Mouse (Mus musculus) lung, embryonic 14.5 days (tissue): Measurements from ENCODE around the gene Ripor2. TPM values are rescaled to one million over a fixed set of nuclear protein-coding genes. Genes with fewer than 3 reads are reported as not detected.
A peak's percentile ranks its signal among the peaks of the same experiment; 100 is the strongest.

Source experiments
- ATAC-seq: fragments of 200-750 bp; cut with Nextera tagmentation; 2 replicates; pipeline ENCODE4 v1.8.0; 2017; ENCODE audit warnings: mild to moderate bottlenecking, moderate TSS enrichment, moderate library complexity; ENCODE audit not compliant: insufficient read depth
- DNase-seq: peaks from one replicate; pipeline ENCODE4 v3.0.0-alpha.2; 2015
- H3K27ac ChIP-seq: fragments of 300-500 bp; sonication (generic); 2 replicates; pipeline ENCODE4 v1.5.1; 2014; ENCODE audit warnings: low read depth, mild to moderate bottlenecking, moderate library complexity
- H3K27me3 ChIP-seq: fragments of 300-500 bp; sonication (generic); 2 replicates; pipeline ENCODE4 v1.6.1; 2014; ENCODE audit warnings: low read length, control low read depth; ENCODE audit not compliant: insufficient read depth
- H3K36me3 ChIP-seq: fragments of 300-500 bp; sonication (generic); 2 replicates; pipeline ENCODE4 v1.6.1; 2014; ENCODE audit warnings: control low read depth; ENCODE audit not compliant: insufficient read depth
- H3K4me1 ChIP-seq: fragments of 300-500 bp; sonication (generic); 2 replicates; pipeline ENCODE4 v1.6.1; 2014; ENCODE audit warnings: antibody characterized with exemption, control low read depth; ENCODE audit not compliant: insufficient read depth
- H3K4me2 ChIP-seq: fragments of 300-500 bp; sonication (generic); 2 replicates; pipeline ENCODE4 v1.6.1; 2014; ENCODE audit warnings: mild to moderate bottlenecking
- H3K4me3 ChIP-seq: fragments of 300-500 bp; sonication (generic); 2 replicates; pipeline ENCODE4 v1.5.1; 2014; ENCODE audit warnings: low read depth, low read length
- H3K9ac ChIP-seq: fragments of 300-500 bp; sonication (generic); 2 replicates; pipeline ENCODE4 v1.6.1; 2014
- H3K9me3 ChIP-seq: fragments of 300-500 bp; sonication (generic); 2 replicates; pipeline ENCODE4 v1.6.1; 2016; ENCODE audit warnings: low read depth, low read length, control low read depth
- CTCF ChIP-seq: IDR thresholded peaks from 2 replicates; pipeline ENCODE4 v1.5.1; 2016; ENCODE audit warnings: antibody characterized with exemption, low read depth
- WGBS: fragments of 180-500 bp; shearing (Covaris S2); extraction: QIAGEN DNeasy Blood & Tissue Kit; methylation state at CpG from one replicate; pipeline ENCODE4 v1.1.7; 2014; 5-methylcytosine and 5-hydroxymethylcytosine counted together
- polyA plus RNA-seq: library from polyadenylated mRNA; unstranded; fragments of >200 nt; fragmentation: Nextera tagmentation; extraction: Ambion mirVana; gene quantifications from 2 replicates; pipeline ENCODE4 v1.2.1, GENCODE M21; 2014

The Ripor2 gene
- polyA plus RNA-seq, 1 experiment from 2014 or later = 5.6 TPM

GRCm38 (mm10) chr13:24551100-24551931 lies 30.7 kb upstream of the Ripor2 start:
- no peak for TF ChIP-seq CTCF
- H3K4me1 ChIP-seq = no peaks in the 10 kb centered on the region
- H3K27me3 ChIP-seq = no peaks in the 10 kb centered on the region
- no peak overlapping the region for H3K4me3 ChIP-seq
- H3K4me2 ChIP-seq = no peak overlapping the region
- H3K36me3 ChIP-seq = no peaks in the 10 kb centered on the region
- H3K9me3 ChIP-seq = no peaks in the 10 kb centered on the region
- DNase-seq (no peak), ATAC-seq (peak; percentile 71)
- H3K27ac ChIP-seq = no peak overlapping the region
- no peak overlapping the region for H3K9ac ChIP-seq
- WGBS = 29% methylated on average over 10 of the region's 14 CpGs

GRCm38 (mm10) chr13:24552039-24552438 lies 29.9 kb upstream of the Ripor2 start:
- Histone ChIP-seq H3K27me3 (no peaks in the 10 kb centered on the region), H3K4me2 (no peak overlapping the region), H3K9ac (no peak overlapping the region), H3K27ac (no peak overlapping the region), H3K4me1 (no peaks in the 10 kb centered on the region), H3K4me3 (no peak overlapping the region), H3K9me3 (no peaks in the 10 kb centered on the region), H3K36me3 (no peaks in the 10 kb centered on the region)
- ATAC-seq = no peak
- WGBS = 34% methylated on average over 4 of the region's 4 CpGs
- no peak for DNase-seq
- TF ChIP-seq CTCF = no peak

DNA sequence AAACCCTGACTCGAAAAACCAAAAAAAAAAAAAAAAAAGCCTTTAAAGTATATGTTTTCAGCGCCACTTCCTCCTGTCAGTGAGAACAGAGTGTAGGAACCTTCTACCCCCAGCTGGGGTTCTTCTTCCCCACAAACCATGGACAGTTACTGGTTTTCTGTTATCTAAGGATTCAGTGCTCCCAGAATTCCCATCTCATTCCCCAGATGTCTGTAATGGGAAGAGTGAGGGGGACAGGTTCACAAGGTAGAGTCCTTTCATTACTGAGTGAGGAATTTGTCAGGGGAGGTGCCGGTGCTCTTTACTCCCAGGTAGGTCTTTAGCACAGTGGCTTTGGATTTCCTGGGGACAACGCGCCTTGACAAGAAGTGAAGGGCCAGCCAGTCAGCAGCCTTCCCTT lies 20.6 kb upstream of the Ripor2 start:
- no peak for TF ChIP-seq CTCF
- Histone ChIP-seq H3K36me3 (no peaks in the 10 kb centered on the region), H3K4me3 (no peak overlapping the region), H3K9me3 (no peaks in the 10 kb centered on the region), H3K27ac (no peak overlapping the region), H3K27me3 (no peaks in the 10 kb centered on the region), H3K9ac (no peak overlapping the region), H3K4me2 (no peak overlapping the region), H3K4me1 (peaks cover 19% of the 10 kb centered on the region)
- WGBS = 83% methylated on average over 5 of the region's 5 CpGs
- ATAC-seq (no peak), DNase-seq (no peak)

DNA sequence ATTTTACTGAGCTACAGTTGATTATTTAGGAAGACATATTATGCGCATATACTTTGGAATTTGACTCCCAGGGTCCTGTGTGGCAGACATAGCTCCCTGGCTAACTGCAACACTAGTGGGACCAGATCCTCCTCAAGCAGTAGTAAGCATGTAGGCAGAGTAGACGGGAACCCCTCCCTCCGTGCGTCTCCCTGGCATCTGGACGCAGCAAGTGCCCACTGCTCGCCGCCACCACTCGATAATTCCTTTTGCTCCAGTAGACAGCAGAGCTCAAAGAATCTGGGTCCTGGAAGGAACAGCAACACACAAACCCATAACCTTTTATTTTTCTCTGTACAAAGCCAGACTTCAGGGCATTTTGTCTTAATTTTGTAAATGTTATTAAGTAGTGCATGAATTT lies 17.3 kb upstream of the Ripor2 start:
- Histone ChIP-seq H3K36me3 (no peaks in the 10 kb centered on the region), H3K4me2 (no peak overlapping the region), H3K27me3 (no peaks in the 10 kb centered on the region), H3K4me3 (no peak overlapping the region), H3K27ac (peak overlapping the region; percentile 95), H3K4me1 (peaks cover 30% of the 10 kb centered on the region), H3K9me3 (no peaks in the 10 kb centered on the region), H3K9ac (no peak overlapping the region)
- no peak for DNase-seq
- 76% methylated on average over 8 of the region's 8 CpGs for WGBS
- no peak for TF ChIP-seq CTCF
- ATAC-seq = no peak

DNA sequence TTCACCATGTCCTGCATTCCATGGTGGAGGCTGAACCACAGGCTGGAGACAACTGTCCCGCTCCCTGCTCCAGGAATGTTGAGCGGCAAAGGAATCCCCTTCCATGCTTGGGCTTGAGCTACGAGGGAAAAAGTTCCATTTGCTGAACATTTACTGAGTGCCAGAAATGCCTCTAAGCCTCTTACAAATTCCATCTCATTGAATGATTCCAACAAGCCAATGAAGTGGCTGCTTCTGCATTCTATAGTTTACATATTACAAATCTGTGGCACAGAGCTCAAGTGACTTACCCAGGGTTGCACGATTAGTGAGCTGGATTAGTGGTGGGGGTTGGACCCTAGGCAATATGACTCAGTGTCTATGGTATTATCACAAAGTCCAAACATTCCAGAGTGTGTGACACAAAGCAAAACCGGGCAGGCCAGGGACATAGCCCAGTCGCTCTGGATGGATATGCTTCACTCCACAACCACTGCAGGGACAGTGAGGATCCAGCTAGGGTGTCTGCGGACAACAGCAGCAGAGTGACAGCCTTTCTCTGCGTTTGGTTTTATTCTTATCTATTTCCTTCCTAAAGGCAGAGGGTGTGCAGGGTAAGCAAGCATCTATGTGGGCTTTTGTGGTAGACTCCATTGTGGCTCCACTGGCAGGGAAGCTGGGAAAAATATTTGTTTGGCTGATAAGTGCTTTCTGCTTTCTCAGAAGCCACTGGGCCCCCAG lies 16.6 kb upstream of the Ripor2 start:
- TF ChIP-seq CTCF = no peak
- H3K4me3 ChIP-seq = no peak overlapping the region
- 0 out of 2 replicates have a peak overlapping the region, but pooled peaks have one; percentile 4 for H3K4me2 ChIP-seq
- H3K9ac ChIP-seq = no peak overlapping the region
- H3K9me3 ChIP-seq = no peaks in the 10 kb centered on the region
- 15% methylated on average over 8 of the region's 8 CpGs for WGBS
- no peaks in the 10 kb centered on the region for H3K36me3 ChIP-seq
- peak overlapping the region; percentile 95 for H3K27ac ChIP-seq
- H3K27me3 ChIP-seq = no peaks in the 10 kb centered on the region
- peak; percentile 81 for ATAC-seq
- DNase-seq = peak; percentile 77
- peaks cover 34% of the 10 kb centered on the region for H3K4me1 ChIP-seq

DNA sequence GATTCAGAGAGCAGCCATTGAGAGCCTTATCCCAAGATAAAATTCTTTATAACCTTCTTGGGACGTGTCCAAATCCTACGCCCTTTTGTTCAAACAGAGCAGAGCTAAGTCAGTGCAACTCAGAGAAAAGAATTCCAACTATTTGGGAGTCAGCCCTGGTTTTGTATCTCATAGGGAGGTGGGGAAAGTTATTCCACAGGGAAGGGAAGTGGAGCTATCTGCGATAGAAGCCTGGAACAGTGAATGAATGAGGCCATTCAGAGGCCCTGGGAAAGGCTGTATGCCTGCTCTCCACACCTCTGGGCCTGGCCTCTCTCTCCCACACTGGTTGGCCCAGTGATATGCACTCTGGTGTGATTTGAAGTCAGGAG lies 16.1 kb upstream of the Ripor2 start:
- no peak for TF ChIP-seq CTCF
- H3K36me3 ChIP-seq = no peaks in the 10 kb centered on the region
- H3K9ac ChIP-seq = no peak overlapping the region
- no peaks in the 10 kb centered on the region for H3K9me3 ChIP-seq
- DNase-seq (peak; percentile 92), ATAC-seq (peak; percentile 87)
- H3K4me3 ChIP-seq = no peak overlapping the region
- peak overlapping the region; percentile 95 for H3K27ac ChIP-seq
- H3K4me2 ChIP-seq = 0 out of 2 replicates have a peak overlapping the region, but pooled peaks have one; percentile 4
- peaks cover 34% of the 10 kb centered on the region for H3K4me1 ChIP-seq
- WGBS = 1% methylated on average over 3 of the region's 3 CpGs
- no peaks in the 10 kb centered on the region for H3K27me3 ChIP-seq

- TF ChIP-seq CTCF = no peak
- H3K4me3 ChIP-seq = no peak overlapping the region
- H3K4me1 ChIP-seq = peaks cover 34% of the 10 kb centered on the region
- H3K27ac ChIP-seq = peak overlapping the region; percentile 95
- H3K4me2 ChIP-seq = no peak overlapping the region
- H3K27me3 ChIP-seq = no peaks in the 10 kb centered on the region
- H3K9ac ChIP-seq = no peak overlapping the region
- H3K9me3 ChIP-seq = no peaks in the 10 kb centered on the region
- ATAC-seq (no peak), DNase-seq (no peak)
- H3K36me3 ChIP-seq = no peaks in the 10 kb centered on the region
- 60% methylated on average over 11 of the region's 11 CpGs for WGBS
Observed at GRCm38 (mm10) chr13:24567176-24567811, 14.7 kb upstream of the Ripor2 start.
